Mouse (Mus musculus) hindbrain, embryonic 13.5 days (tissue): Measurements from ENCODE around the gene Tprn. TPM values are rescaled to one million over a fixed set of nuclear protein-coding genes. Genes with fewer than 3 reads are reported as not detected.
A peak's percentile ranks its signal among the peaks of the same experiment; 100 is the strongest.

Experiments used
- ATAC-seq: fragments of 200-750 bp; cut with Nextera tagmentation; 2 replicates; pipeline ENCODE4 v1.8.0; 2017; ENCODE audit warnings: moderate TSS enrichment; ENCODE audit not compliant: low FRiP score
- H3K27ac ChIP-seq: fragments of 300-500 bp; sonication (generic); 2 replicates; pipeline ENCODE4 v1.5.1; 2015; ENCODE audit warnings: inconsistent platforms, mild to moderate bottlenecking, moderate library complexity
- H3K27me3 ChIP-seq: fragments of 300-500 bp; sonication (generic); 2 replicates; pipeline ENCODE4 v1.6.1; 2015; ENCODE audit warnings: mild to moderate bottlenecking, inconsistent platforms
- H3K36me3 ChIP-seq: fragments of 300-500 bp; sonication (generic); 2 replicates; pipeline ENCODE4 v1.6.1; 2015; ENCODE audit warnings: mild to moderate bottlenecking, inconsistent platforms
- H3K4me1 ChIP-seq: fragments of 300-500 bp; sonication (generic); replicated peaks from 2 replicates; pipeline ENCODE4 v1.6.1; 2015; ENCODE audit warnings: inconsistent platforms
- H3K4me2 ChIP-seq: fragments of 300-500 bp; sonication (generic); 2 replicates; pipeline ENCODE4 v1.6.1; 2015; ENCODE audit warnings: inconsistent platforms, mild to moderate bottlenecking, moderate library complexity
- H3K4me3 ChIP-seq: fragments of 300-500 bp; sonication (generic); 2 replicates; pipeline ENCODE4 v1.5.1; 2015; ENCODE audit warnings: mild to moderate bottlenecking, inconsistent platforms
- H3K9ac ChIP-seq: fragments of 300-500 bp; sonication (generic); 2 replicates; pipeline ENCODE4 v1.6.1; 2015; ENCODE audit warnings: mild to moderate bottlenecking, inconsistent platforms
- H3K9me3 ChIP-seq: fragments of 300-500 bp; sonication (generic); 2 replicates; pipeline ENCODE4 v1.6.1; 2016; ENCODE audit warnings: inconsistent platforms
- WGBS: fragments of 180-500 bp; shearing (Covaris S2); methylation state at CpG from one replicate; pipeline ENCODE4 v1.1.7; 2015; 5-methylcytosine and 5-hydroxymethylcytosine counted together
- polyA plus RNA-seq: library from polyadenylated mRNA; unstranded; fragments of >200 nt; fragmentation: Nextera tagmentation; extraction: Ambion mirVana; gene quantifications from 2 replicates; pipeline ENCODE4 v1.2.1, GENCODE M21; 2015

Tprn gene
- polyA plus RNA-seq, 1 experiment from 2014 or later: 17.6 TPM

DNA sequence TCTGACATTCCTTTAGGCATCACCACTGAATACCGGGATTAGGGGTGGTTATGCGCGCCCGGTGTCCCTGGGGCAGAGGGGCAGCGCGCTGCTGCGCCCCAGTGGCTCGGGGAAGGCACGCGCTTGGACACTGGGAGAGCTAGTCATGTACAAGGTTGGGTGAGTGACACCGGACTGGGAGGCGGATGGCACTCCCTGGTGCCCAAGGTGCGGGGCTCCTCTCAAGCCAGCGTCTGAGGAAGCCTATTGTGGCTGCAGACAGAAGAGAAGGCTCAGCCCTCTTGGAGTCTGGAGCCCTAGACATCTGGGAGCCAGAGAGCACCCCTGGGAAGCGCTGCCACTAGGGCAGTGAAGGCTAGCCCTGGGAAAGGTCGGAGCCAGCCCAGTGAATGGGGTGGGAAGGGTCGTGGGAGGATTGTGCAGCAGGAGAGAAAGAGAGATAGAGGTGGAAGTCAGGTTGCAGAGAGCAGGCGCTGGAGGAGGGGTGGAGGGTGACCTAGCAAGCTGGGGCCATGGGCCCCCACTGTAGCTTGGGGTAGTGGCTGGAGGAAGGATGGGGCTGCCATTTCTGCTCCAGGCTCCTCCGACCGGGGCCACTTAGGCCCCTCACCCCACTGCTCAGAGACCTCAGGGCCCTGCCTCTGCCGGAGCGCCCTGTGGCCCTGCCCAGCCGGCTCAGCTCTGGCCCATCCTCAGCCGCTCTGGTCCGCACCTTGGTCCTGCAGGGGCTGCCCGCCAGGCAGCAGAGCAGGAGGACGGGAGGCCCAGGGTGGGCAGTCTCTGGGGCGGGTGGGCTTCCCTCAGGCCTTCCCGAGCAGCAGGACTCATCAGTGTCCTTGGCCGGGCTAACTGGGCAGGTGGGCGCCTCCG is 29.0 kb downstream of the Tprn start:
- ATAC-seq: peak; percentile 6; the same call in 1 of the 2 replicates
- H3K4me1 ChIP-seq: peaks cover 42% of the 10 kb centered on the region
- H3K4me2 ChIP-seq: peak overlapping the region; percentile 52
- H3K27ac ChIP-seq: no peak overlapping the region
- WGBS: 6% methylated on average over 28 of the region's 32 CpGs
- H3K9me3 ChIP-seq: no peaks in the 10 kb centered on the region
- peaks cover 24% of the 10 kb centered on the region for H3K36me3 ChIP-seq
- H3K9ac ChIP-seq: peak overlapping the region; percentile 51; the same call in 1 of the 2 replicates
- H3K27me3 ChIP-seq: peaks cover 98% of the 10 kb centered on the region
- peak overlapping the region; percentile 29 for H3K4me3 ChIP-seq

DNA sequence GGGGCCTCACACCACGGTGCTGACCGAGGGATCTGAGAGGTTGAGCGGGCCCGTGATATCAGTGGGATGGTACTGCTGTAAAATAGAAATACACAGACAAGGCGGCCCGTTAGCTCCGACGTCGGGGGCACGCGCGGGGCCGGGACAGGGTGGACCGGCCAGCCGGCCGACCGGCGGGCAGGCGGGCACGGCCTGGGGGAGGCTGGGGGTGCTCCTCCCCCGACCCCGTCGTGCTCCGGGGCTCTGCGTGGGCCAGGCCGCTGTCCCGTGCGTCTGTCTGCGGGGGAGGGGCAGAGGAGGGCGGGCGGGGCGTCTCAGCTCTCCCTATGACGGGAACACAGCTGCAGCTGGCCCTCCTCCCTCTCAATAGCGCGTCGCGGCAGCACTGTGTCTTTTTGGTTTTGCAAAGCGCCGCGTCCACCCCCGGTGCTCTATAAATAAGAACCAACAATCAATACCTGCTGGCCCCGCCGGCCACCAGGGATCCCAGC is 29.7 kb downstream of the Tprn start:
- Histone ChIP-seq H3K4me1 (peaks cover 40% of the 10 kb centered on the region), H3K9me3 (no peaks in the 10 kb centered on the region), H3K27ac (no peak overlapping the region), H3K36me3 (peaks cover 27% of the 10 kb centered on the region), H3K4me2 (peak overlapping the region; percentile 43), H3K4me3 (peak overlapping the region; percentile 28), H3K27me3 (peaks cover 100% of the 10 kb centered on the region), H3K9ac (peak overlapping the region; percentile 65)
- 4% methylated on average over 37 of the region's 43 CpGs for WGBS
- peak; percentile 12; the same call in 1 of the 2 replicates for ATAC-seq

DNA sequence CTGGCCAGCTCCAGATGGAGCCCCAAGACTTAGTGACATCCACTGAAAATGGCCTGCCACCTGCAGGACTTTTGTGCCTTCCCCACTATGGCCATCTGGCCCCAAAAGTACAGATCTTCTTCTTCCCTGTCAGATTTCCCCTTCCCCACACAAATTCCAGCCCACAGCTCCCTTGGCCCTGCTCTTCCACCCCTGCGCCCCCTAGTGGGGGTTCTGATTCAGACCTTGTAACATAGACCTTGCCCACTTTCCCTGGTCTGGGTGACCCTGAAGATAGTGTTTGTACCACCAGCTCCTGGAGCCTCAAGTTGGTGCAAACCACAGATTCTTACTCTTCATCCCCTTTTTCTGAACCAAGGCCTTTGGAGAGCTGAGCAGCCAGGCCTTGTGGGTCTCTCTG is 30.4 kb downstream of the Tprn start:
- 0% methylated on average over 1 of the region's 1 CpGs for WGBS
- no peak for ATAC-seq
- peaks cover 36% of the 10 kb centered on the region for H3K4me1 ChIP-seq
- H3K27me3 ChIP-seq: peaks cover 100% of the 10 kb centered on the region
- no peak overlapping the region for H3K9ac ChIP-seq
- H3K27ac ChIP-seq: no peak overlapping the region
- peak overlapping the region; percentile 28; the same call in 1 of the 2 replicates for H3K4me3 ChIP-seq
- H3K9me3 ChIP-seq: no peaks in the 10 kb centered on the region
- peaks cover 34% of the 10 kb centered on the region for H3K36me3 ChIP-seq
- peak overlapping the region; percentile 43; the same call in 1 of the 2 replicates for H3K4me2 ChIP-seq

DNA sequence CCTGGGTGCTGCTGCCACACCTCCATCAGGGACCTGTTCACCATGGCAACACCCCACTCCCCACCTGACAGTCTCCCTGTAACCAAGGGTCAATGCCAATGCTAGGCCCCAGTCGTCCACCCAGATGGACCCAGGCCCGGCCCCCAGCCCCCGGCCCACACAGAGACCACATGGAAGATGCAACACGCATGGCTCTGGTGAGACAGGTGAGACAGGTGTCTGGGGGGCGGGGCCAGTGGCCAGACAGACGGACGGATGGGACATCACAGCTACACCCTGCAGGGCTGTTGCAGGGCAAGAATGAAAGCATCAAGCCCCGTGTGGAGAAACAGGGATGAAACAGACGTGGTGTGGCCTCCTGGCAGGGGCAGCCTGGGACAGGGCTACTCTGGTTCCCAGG is 31.3 kb downstream of the Tprn start:
- Histone ChIP-seq H3K9ac (no peak overlapping the region), H3K4me2 (no peak overlapping the region), H3K27me3 (peaks cover 100% of the 10 kb centered on the region), H3K4me1 (peaks cover 36% of the 10 kb centered on the region), H3K4me3 (no peak overlapping the region), H3K27ac (no peak overlapping the region), H3K9me3 (no peaks in the 10 kb centered on the region), H3K36me3 (peaks cover 34% of the 10 kb centered on the region)
- WGBS: 75% methylated on average over 9 of the region's 9 CpGs
- ATAC-seq: no peak

DNA sequence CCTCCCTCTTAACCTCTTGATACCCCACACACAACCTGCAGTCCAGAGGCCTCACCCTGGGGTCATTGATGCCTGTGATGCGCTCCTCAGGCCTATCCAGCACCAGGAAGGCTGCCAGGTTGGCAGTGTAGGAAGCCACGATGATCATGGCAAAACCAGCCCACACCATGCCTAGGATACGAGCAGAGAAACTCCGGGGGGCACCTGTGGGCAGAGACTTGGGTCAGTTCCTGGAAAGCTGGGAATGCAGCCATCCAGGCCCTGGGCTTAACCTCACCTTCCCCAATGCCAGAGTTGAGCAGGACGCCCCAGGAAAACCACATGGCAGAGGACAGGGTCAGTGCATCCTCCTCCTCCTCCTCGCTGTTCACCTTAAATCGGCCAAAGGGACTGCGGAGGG is 34.7 kb downstream of the Tprn start:
- peaks cover 6% of the 10 kb centered on the region for H3K4me1 ChIP-seq
- H3K27ac ChIP-seq: no peak overlapping the region
- WGBS: 86% methylated on average over 8 of the region's 8 CpGs
- H3K9me3 ChIP-seq: no peaks in the 10 kb centered on the region
- H3K36me3 ChIP-seq: peaks cover 36% of the 10 kb centered on the region
- ATAC-seq: no peak
- no peak overlapping the region for H3K4me3 ChIP-seq
- peaks cover 74% of the 10 kb centered on the region for H3K27me3 ChIP-seq
- H3K9ac ChIP-seq: no peak overlapping the region
- H3K4me2 ChIP-seq: no peak overlapping the region

DNA sequence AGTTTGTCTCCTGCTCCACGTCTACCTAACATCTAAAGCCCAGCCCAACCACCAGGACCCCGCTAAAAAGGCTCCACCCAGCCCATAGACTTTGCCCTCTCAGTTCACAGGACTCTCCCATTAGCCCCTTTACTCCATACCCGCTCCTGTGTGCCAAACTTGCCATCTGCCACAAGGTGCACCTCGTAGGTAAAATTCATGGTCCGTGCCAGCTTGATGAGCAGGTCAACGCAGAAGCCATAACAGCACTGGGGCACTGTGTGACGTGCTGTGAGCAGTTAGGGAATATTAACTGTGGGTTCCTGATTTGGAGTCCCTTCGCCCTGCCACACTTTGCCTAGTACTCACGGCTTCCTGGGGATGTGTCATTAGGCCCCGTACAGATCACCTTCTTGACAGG is 35.6 kb downstream of the Tprn start:
- 83% methylated on average over 10 of the region's 10 CpGs for WGBS
- ATAC-seq: no peak
- Histone ChIP-seq H3K9me3 (no peaks in the 10 kb centered on the region), H3K27ac (no peak overlapping the region), H3K36me3 (peaks cover 44% of the 10 kb centered on the region), H3K9ac (no peak overlapping the region), H3K27me3 (peaks cover 72% of the 10 kb centered on the region), H3K4me2 (no peak overlapping the region), H3K4me3 (no peak overlapping the region), H3K4me1 (no peaks in the 10 kb centered on the region)

DNA sequence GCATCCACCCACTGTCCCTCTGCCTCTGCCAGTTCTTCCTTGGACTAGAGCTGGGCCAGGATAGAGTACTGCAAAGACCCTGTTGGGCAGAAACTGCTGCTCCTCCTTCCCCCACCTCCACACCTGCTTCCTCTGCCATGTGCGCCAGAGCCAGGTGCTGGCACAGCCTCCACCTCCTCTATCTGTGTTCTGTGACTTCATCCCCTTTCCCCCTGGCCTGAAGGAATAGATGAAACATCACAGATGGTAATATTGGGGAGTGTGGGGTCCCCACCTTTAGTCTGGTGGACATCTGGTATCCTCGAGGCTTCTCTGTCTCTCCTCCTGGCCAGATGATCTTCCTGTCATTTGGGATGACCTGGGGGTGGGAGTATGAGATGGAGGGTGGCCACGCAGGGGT is 41.0 kb downstream of the Tprn start:
- Histone ChIP-seq H3K9me3 (no peaks in the 10 kb centered on the region), H3K4me3 (no peak overlapping the region), H3K27me3 (peaks cover 65% of the 10 kb centered on the region), H3K9ac (no peak overlapping the region), H3K4me2 (no peak overlapping the region), H3K36me3 (peaks cover 25% of the 10 kb centered on the region), H3K4me1 (peaks cover 17% of the 10 kb centered on the region), H3K27ac (no peak overlapping the region)
- 71% methylated on average over 3 of the region's 3 CpGs for WGBS
- no peak for ATAC-seq

DNA sequence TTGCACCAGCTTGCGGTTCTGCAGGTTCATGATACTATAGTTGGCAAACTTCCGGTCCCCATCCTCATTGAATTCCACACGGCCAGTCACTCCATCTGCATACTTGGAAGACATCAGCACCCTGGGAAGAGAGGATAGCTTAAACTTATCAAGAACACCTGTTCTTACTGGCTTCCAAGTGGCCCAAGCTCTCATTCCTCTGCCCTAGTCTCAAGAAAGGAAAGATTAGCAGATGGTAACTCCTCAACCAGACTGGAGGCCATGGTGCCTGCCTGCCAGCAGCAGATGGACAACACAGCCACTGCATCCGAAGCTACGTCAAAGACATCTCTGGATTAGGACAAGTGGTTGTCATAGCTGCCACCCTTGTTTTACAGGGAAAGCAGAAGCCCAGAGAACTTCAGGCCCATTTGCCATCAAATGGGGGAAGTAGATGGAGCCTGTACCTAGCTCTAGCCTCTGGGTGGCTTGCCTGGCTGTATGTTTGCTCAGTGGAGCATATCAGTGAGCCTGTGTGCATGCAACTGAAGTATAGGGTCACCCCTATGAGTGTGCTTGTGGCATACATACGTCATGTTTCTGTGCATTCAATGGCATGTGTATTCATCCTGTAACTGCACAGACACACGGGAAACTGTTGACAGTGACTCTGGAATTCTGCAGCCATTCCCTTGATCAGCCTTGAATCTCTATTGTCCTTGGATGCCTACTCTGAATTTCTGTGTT is 41.7 kb downstream of the Tprn start:
- Histone ChIP-seq H3K27me3 (peaks cover 69% of the 10 kb centered on the region), H3K9ac (no peak overlapping the region), H3K4me3 (peak overlapping the region; percentile 48), H3K4me1 (peaks cover 17% of the 10 kb centered on the region), H3K36me3 (peaks cover 31% of the 10 kb centered on the region), H3K4me2 (peak overlapping the region; percentile 77), H3K27ac (no peak overlapping the region), H3K9me3 (no peaks in the 10 kb centered on the region)
- no peak for ATAC-seq
- 78% methylated on average over 7 of the region's 7 CpGs for WGBS

DNA sequence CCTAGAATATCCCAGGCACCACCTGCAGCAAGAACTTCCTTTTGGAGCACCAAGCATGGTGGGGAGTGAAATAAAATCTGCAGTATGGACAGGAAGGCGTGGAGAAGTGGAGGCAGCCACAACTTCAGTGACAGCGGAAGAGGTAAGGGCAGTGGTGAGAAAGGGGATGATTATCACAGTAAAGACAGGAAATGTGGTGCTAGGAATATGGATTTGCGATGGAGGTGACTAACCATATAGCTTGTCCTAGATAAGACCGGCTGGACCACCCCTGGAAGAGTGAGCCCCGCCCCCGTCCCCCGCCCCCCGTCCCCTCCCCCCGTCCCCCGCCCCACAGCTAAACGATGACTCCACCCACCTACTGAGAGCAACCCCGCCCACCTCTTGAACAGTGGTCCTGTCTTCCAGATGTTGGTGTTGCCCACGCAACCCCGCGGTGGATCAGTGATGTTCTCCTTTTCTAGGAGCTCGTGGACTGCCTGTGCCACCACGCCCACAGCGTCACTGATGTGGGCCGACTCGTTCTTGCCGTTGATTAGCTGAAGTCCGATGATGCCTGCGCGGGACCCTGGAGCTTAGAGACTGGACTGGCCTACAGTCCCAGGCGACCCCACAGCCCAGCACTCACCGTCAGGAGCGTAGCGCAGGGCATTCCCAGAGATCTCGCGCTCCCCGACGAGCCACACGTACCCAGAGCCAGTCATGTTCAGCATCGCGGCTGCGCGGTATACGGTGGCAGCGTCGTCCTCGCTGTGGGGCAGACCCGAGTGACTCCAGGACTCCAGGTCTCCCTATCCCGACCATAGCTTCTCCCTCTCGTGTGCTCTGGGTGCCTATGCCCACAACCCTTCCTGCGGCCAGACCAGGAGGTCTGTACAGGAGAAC is 42.5 kb downstream of the Tprn start:
- peaks cover 34% of the 10 kb centered on the region for H3K36me3 ChIP-seq
- peak overlapping the region; percentile 70 for H3K9ac ChIP-seq
- peak overlapping the region; percentile 77 for H3K4me2 ChIP-seq
- H3K4me3 ChIP-seq: peak overlapping the region; percentile 48
- H3K27ac ChIP-seq: peak overlapping the region; percentile 62
- peak; percentile 80 for ATAC-seq
- H3K9me3 ChIP-seq: no peaks in the 10 kb centered on the region
- WGBS: 2% methylated on average over 39 of the region's 45 CpGs
- peaks cover 77% of the 10 kb centered on the region for H3K27me3 ChIP-seq
- H3K4me1 ChIP-seq: peaks cover 17% of the 10 kb centered on the region

DNA sequence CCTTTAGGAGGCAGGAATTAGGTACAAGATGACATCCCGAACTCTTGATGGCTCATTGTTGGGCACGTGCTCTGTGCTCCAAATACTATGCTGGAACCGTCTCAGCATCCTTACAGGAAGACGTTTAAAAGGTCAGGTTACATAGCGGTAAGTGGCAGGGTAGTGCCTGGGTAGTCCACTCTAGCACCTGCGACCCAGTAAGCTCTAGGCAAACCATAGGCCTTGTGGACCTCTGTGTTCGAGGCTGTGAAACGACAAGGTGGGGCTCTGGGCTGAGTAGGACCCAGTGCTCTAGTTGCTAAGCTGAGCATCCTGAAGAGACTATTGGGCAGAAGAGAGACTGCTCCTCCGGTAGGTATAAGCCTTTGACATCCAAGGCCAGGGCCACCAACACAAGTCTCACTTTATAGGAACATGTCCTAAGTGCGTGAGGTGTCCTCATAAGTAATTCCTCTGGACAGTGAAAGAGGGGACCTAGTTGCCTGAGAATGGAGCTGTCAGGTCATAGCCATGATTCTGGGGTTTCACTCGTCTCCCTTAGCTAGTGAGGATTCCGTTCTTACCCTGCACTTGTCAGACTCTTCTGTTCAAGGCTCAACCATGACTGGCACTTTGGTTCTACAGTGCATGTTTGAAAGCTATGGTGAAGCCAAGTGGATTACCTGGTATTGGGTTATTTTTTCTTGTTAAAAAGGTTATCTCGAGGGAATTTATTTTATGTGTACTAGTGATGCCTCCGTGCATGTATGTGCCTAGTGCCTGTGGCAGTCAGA is 43.4 kb downstream of the Tprn start:
- WGBS: 51% methylated on average over 14 of the region's 14 CpGs

DNA sequence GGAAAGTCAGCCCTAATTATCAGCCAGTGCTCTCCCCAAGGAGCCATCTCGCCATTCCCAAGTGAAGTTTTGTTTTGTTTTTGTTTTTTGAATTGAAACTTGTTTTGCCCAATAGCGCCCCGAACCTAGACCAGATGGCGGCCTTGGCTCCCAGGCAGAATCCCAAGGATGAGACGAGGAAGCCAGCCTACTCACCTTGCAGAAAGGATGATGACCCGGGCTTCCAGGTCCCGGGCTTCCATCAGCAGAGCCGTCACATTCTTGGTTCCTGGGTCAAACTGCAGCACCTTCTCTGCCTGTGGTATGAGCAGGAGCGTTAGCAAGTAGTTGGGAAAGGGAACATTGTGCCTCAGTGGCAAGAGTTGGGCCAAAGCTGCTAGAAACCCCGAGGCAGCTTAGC is 47.8 kb downstream of the Tprn start:
- no peak overlapping the region for H3K27ac ChIP-seq
- no peaks in the 10 kb centered on the region for H3K9me3 ChIP-seq
- no peak overlapping the region for H3K9ac ChIP-seq
- H3K4me1 ChIP-seq: peaks cover 8% of the 10 kb centered on the region
- peaks cover 100% of the 10 kb centered on the region for H3K27me3 ChIP-seq
- H3K4me3 ChIP-seq: no peak overlapping the region
- ATAC-seq: no peak
- 58% methylated on average over 10 of the region's 10 CpGs for WGBS
- peaks cover 62% of the 10 kb centered on the region for H3K36me3 ChIP-seq
- H3K4me2 ChIP-seq: no peak overlapping the region

More for the DNA sequence above, 43.4 kb downstream of the Tprn start:
- Histone ChIP-seq H3K9ac (peak overlapping the region; percentile 70), H3K27me3 (peaks cover 86% of the 10 kb centered on the region), H3K36me3 (peaks cover 41% of the 10 kb centered on the region), H3K4me2 (peak overlapping the region; percentile 77), H3K27ac (peak overlapping the region; percentile 62), H3K4me1 (peaks cover 17% of the 10 kb centered on the region), H3K9me3 (no peaks in the 10 kb centered on the region), H3K4me3 (peak overlapping the region; percentile 48)
- peak; percentile 16; the same call in 1 of the 2 replicates for ATAC-seq
